Mouse (Mus musculus) intestine, embryonic 14.5 days (tissue): ENCODE results near the gene Ehhadh. TPM values are rescaled to one million over a fixed set of nuclear protein-coding genes. Genes with fewer than 3 reads are reported as not detected.
"Not testable (repeated sequence)": the region's sequence is repeated elsewhere in the genome, so short reads cannot be mapped to it uniquely, and the experiment has no call there.

Experiments
- ATAC-seq: fragments of 200-750 bp; cut with Nextera tagmentation; replicated peaks from 2 replicates; pipeline ENCODE4 v1.8.0; 2017; ENCODE audit warnings: low read depth, moderate number of reproducible peaks, moderate TSS enrichment, moderate library complexity; ENCODE audit not compliant: low FRiP score, low TSS enrichment
- DNase-seq: peaks from one replicate; pipeline ENCODE4 v3.0.0-alpha.2; 2018; ENCODE audit warnings: low spot score
- H3K27ac ChIP-seq: fragments of 300-500 bp; sonication (generic); 2 replicates; pipeline ENCODE4 v1.5.1; 2014; ENCODE audit warnings: low read depth, mild to moderate bottlenecking, control low read depth
- H3K27me3 ChIP-seq: fragments of 300-500 bp; sonication (generic); replicated peaks from 2 replicates; pipeline ENCODE4 v1.6.1; 2014; ENCODE audit warnings: low read length, control low read depth; ENCODE audit not compliant: control insufficient read depth, insufficient read depth
- H3K36me3 ChIP-seq: fragments of 300-500 bp; sonication (generic); 2 replicates; pipeline ENCODE4 v1.6.1; 2014; ENCODE audit warnings: low read length, control low read depth; ENCODE audit not compliant: control insufficient read depth, insufficient read depth
- H3K4me1 ChIP-seq: fragments of 300-500 bp; sonication (generic); replicated peaks from 2 replicates; pipeline ENCODE4 v1.6.1; 2014; ENCODE audit warnings: low read length, control low read depth, mixed read lengths; ENCODE audit not compliant: control insufficient read depth, insufficient read depth
- H3K4me2 ChIP-seq: fragments of 300-500 bp; sonication (generic); 2 replicates; pipeline ENCODE4 v1.6.1; 2014; ENCODE audit warnings: low read length
- H3K4me3 ChIP-seq: fragments of 300-500 bp; sonication (generic); 2 replicates; pipeline ENCODE4 v1.5.1; 2014; ENCODE audit warnings: low read depth, low read length, control low read depth, mixed read lengths
- H3K9ac ChIP-seq: fragments of 300-500 bp; sonication (generic); 2 replicates; pipeline ENCODE4 v1.6.1; 2014; ENCODE audit warnings: mild to moderate bottlenecking, low read length
- H3K9me3 ChIP-seq: fragments of 300-500 bp; sonication (generic); 2 replicates; pipeline ENCODE4 v1.6.1; 2016; ENCODE audit warnings: low read length, control low read depth; ENCODE audit not compliant: control insufficient read depth
- WGBS: fragments of 180-500 bp; shearing (Covaris S2); extraction: QIAGEN DNeasy Blood & Tissue Kit; methylation state at CpG from one replicate; pipeline ENCODE4 v1.1.7; 2014; 5-methylcytosine and 5-hydroxymethylcytosine counted together
- polyA plus RNA-seq: library from polyadenylated mRNA; unstranded; fragments of >200 nt; fragmentation: Nextera tagmentation; extraction: Ambion mirVana; gene quantifications from 2 replicates; pipeline ENCODE4 v1.2.1, GENCODE M21; 2014

Gene Ehhadh
- polyA plus RNA-seq, 1 experiment from 2014 or later: 4.8 TPM

DNA sequence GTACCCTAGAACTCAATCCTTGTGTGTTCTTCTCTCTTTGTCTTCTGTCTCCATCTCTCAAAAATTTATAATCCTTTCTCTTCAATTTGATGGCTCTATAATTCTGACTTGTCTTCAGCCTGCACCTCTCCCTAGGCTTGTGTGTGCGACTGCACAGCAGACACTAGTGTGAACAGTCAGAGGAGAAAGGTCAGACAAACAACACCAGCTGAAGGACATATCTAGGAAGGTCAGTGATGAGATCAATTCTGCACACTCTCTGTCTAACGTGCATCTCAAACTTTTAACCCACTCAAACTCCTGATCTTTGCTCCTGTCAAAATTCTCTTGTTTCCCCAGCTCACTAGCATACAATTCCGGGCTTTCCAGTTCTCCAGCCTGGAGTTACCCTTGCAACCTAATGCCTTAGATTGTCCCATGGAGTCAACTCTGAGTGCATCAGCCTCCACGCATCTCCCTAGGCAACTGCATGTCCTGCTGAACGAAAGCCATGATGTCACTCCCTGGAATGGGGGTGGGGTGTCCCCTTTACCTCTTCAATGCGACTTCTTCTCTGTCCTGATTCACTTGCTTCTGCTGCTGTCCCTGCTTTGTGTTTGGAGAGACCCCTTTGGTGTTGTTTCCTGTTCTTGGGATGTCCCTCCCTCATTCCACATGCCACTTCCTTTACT, 25.7 kb upstream of the Ehhadh start:
- H3K27me3 ChIP-seq: no peaks in the 10 kb centered on the region
- H3K9me3 ChIP-seq: no peaks in the 10 kb centered on the region
- DNase-seq: no peak
- H3K27ac ChIP-seq: no peak overlapping the region
- no peak for ATAC-seq
- 61% methylated on average over 6 of the region's 6 CpGs for WGBS
- H3K9ac ChIP-seq: no peak overlapping the region
- H3K36me3 ChIP-seq: no peaks in the 10 kb centered on the region
- no peak overlapping the region for H3K4me3 ChIP-seq
- no peak overlapping the region for H3K4me2 ChIP-seq
- no peaks in the 10 kb centered on the region for H3K4me1 ChIP-seq

- not testable (repeated sequence) for H3K27ac ChIP-seq, H3K4me2 ChIP-seq, H3K9me3 ChIP-seq, H3K4me1 ChIP-seq, H3K36me3 ChIP-seq, H3K4me3 ChIP-seq, H3K27me3 ChIP-seq, H3K9ac ChIP-seq, DNase-seq, ATAC-seq
- WGBS: 91% methylated on average over 7 of the region's 7 CpGs
These were observed 20.2 kb upstream of the Ehhadh start for GRCm38 (mm10) chr16:21807786-21808185.

GRCm38 (mm10) chr16:21806892-21807291, 19.3 kb upstream of the Ehhadh start:
- DNase-seq (no peak), ATAC-seq (no peak)
- Histone ChIP-seq H3K27me3 (no peaks in the 10 kb centered on the region), H3K4me3 (no peak overlapping the region), H3K9me3 (no peaks in the 10 kb centered on the region), H3K4me1 (no peaks in the 10 kb centered on the region), H3K9ac (no peak overlapping the region), H3K27ac (no peak overlapping the region), H3K4me2 (no peak overlapping the region), H3K36me3 (peaks cover 5% of the 10 kb centered on the region; the same call in 1 of the 2 replicates)
- WGBS: 92% methylated on average over 1 of the region's 1 CpGs

DNA sequence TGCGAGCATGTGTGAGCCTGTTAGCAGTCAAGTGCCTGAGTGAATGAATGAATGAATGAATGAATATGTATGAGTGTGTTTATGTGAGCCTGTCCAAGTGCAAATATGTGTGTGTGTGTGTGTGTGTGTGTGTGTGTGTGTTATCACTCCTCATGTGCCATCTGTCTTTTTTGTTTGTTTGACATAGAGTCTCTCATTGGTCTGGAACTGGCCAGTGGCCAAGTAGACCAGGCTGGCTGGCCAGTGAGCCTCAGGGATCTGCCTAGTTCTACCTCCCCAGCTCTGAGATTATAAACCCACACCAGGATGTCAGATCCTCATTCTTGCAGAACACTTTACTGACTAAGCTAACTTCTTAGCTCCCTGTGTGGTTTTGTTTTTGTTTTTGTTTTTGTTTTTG, 16.7 kb upstream of the Ehhadh start:
- H3K36me3 ChIP-seq: peaks cover 12% of the 10 kb centered on the region; the same call in 1 of the 2 replicates
- H3K4me1 ChIP-seq: no peaks in the 10 kb centered on the region
- H3K4me2 ChIP-seq: no peak overlapping the region
- 97% methylated on average over 1 of the region's 1 CpGs for WGBS
- ATAC-seq: no peak
- H3K4me3 ChIP-seq: no peak overlapping the region
- DNase-seq: no peak
- no peaks in the 10 kb centered on the region for H3K9me3 ChIP-seq
- H3K9ac ChIP-seq: no peak overlapping the region
- H3K27ac ChIP-seq: no peak overlapping the region
- no peaks in the 10 kb centered on the region for H3K27me3 ChIP-seq

GRCm38 (mm10) chr16:21795071-21795470, 7.5 kb upstream of the Ehhadh start:
- Histone ChIP-seq H3K36me3 (no peaks in the 10 kb centered on the region), H3K27me3 (no peaks in the 10 kb centered on the region), H3K27ac (no peak overlapping the region), H3K9ac (peak overlapping the region; percentile 74; the same call in 1 of the 2 replicates), H3K4me1 (0 out of 2 replicates have a peak, but pooled peaks cover 4% of the 10 kb centered on the region), H3K4me3 (peak overlapping the region; percentile 88), H3K4me2 (peak overlapping the region; percentile 74), H3K9me3 (no peaks in the 10 kb centered on the region)
- WGBS: 25% methylated on average over 5 of the region's 5 CpGs
- DNase-seq (no peak), ATAC-seq (no peak)

- 0 out of 2 replicates have a peak, but pooled peaks cover 4% of the 10 kb centered on the region for H3K4me1 ChIP-seq
- DNase-seq: no peak
- peak overlapping the region; percentile 88 for H3K4me3 ChIP-seq
- H3K9me3 ChIP-seq: no peaks in the 10 kb centered on the region
- WGBS: 1% methylated on average over 14 of the region's 14 CpGs
- H3K36me3 ChIP-seq: no peaks in the 10 kb centered on the region
- H3K27me3 ChIP-seq: no peaks in the 10 kb centered on the region
- H3K27ac ChIP-seq: peak overlapping the region; percentile 82
- peak overlapping the region; percentile 74 for H3K9ac ChIP-seq
- ATAC-seq: no peak
- peak overlapping the region; percentile 74 for H3K4me2 ChIP-seq
These were observed 7.1 kb upstream of the Ehhadh start for GRCm38 (mm10) chr16:21794697-21795045.

DNA sequence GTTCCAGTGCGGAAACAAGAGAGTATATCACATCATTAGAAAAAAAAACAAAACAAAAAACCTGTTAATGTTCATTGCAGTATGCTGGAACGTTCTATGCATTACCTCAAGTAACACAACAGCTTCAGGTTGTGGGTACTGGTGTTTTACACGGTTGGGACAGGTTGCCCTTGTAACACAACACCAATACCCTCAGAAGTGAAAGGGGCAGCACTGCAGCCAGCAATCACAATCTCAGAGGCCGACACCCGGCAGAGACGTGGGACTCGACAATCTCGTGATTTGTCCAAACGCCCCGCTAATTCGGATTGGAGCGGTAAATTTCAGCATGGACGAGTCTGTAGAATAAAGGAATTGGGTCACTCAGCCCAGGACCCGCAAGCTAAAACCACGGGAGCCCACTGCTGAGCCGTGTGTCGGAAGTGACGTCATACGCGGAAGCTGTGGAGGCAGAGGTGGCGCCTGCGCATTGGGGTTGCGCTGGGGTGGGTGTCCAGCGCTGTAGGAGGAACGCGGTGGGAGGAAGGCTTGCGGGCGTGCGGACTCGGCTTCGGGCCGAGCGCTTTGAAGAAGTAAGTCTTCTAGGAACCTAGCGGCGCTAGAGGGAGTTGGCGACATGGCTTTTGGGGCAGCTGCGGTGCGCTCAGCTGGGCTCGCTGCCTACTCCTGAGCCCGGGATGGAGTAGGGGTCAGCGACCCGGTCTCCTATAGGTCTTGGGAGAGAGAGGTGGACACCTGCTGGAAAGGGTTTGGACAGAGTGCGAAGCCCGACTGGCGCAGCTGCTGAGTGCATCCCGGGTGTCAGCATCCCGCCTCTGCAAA, 6.5 kb upstream of the Ehhadh start, which contains the start of gene Map3k13:
Gene Map3k13 (plus strand): TSS at position 472 of the 822 bp plus-strand sequence.
- ATAC-seq: peak; percentile 99
- Histone ChIP-seq H3K4me1 (0 out of 2 replicates have a peak, but pooled peaks cover 4% of the 10 kb centered on the region), H3K9ac (peak within 1 kb of the TSS; percentile 74), H3K4me2 (peak within 1 kb of the TSS; percentile 74), H3K9me3 (no peaks in the 10 kb centered on the region), H3K36me3 (no peaks in the 10 kb centered on the region), H3K27ac (peak within 1 kb of the TSS; percentile 82), H3K27me3 (no peaks in the 10 kb centered on the region), H3K4me3 (peak within 1 kb of the TSS; percentile 88)
- DNase-seq: peak; percentile 98
- 1% methylated on average over 47 of the region's 47 CpGs for WGBS

- not testable (repeated sequence) for DNase-seq, H3K9me3 ChIP-seq, H3K36me3 ChIP-seq, H3K4me1 ChIP-seq, H3K27me3 ChIP-seq, H3K27ac ChIP-seq
- ATAC-seq: peak; percentile 1; the same call in 1 of the 2 replicates
- 27% methylated on average over 2 of the region's 2 CpGs for WGBS
- peak overlapping the region; percentile 88 for H3K4me3 ChIP-seq
- H3K4me2 ChIP-seq: peak overlapping the region; percentile 74
- peak overlapping the region; percentile 74 for H3K9ac ChIP-seq
These were observed 5.6 kb upstream of the Ehhadh start for GRCm38 (mm10) chr16:21793080-21793810.
